Mouse (Mus musculus) left cerebral cortex, postnatal 36 days (tissue): ENCODE data around the gene Pdzd2. TPM values are rescaled to one million over a fixed set of nuclear protein-coding genes. Genes with fewer than 3 reads are reported as not detected.
A peak's percentile ranks its signal among the peaks of the same experiment; 100 is the strongest.

ENCODE experiments used
- DNase-seq, 2 experiments: peaks; one replicate each; pipeline ENCODE4 v3.0.0; 2021 to 2022; ENCODE audit warnings: low spot score in 2 of 2, mixed read lengths in 1 of 2
- intact Hi-C: fragments of 180-260 bp; cut with DNase I; formaldehyde crosslinking; loops from one replicate; pipeline ENCODE4 v1.15.1; 2025
- total RNA-seq, 2 experiments: library from RNA; stranded (reverse); gene quantifications; 2 replicates each; pipeline ENCODE4 v1.2.3; 2021

The Pdzd2 gene
- total RNA-seq, 2 experiments from 2014 or later = 63.7 to 94.1 TPM

- intact Hi-C loops = no loop called here
- no peak for DNase-seq
Measured at GRCm38 (mm10) chr15:12430670-12431069, 309.1 kb downstream of the Pdzd2 start.

GRCm38 (mm10) chr15:12429572-12430431, 309.9 kb downstream of the Pdzd2 start:
- DNase-seq = no peak
- intact Hi-C loops = no loop called here

GRCm38 (mm10) chr15:12427818-12428217, 311.9 kb downstream of the Pdzd2 start:
- no peak for DNase-seq
- intact Hi-C loops = no loop called here

GRCm38 (mm10) chr15:12426342-12426741, 313.4 kb downstream of the Pdzd2 start:
- intact Hi-C loops = no loop called here
- no peak for DNase-seq

- no peak for DNase-seq
- intact Hi-C loops = no loop called here
Measured at GRCm38 (mm10) chr15:12425049-12425627, 314.6 kb downstream of the Pdzd2 start.

GRCm38 (mm10) chr15:12424187-12424586, 315.5 kb downstream of the Pdzd2 start:
- intact Hi-C loops = no loop called here
- no peak for DNase-seq

GRCm38 (mm10) chr15:12420915-12421314, 318.8 kb downstream of the Pdzd2 start:
- intact Hi-C loops = no loop called here
- DNase-seq = no peak

GRCm38 (mm10) chr15:12420376-12420775, 319.3 kb downstream of the Pdzd2 start:
- DNase-seq = no peak
- intact Hi-C loops = no loop called here

GRCm38 (mm10) chr15:12419446-12419845, 320.3 kb downstream of the Pdzd2 start:
- intact Hi-C loops = no loop called here
- no peak for DNase-seq

GRCm38 (mm10) chr15:12415536-12416200, 324.1 kb downstream of the Pdzd2 start:
- DNase-seq = peak in 1 of 2 experiments; percentile 26
- intact Hi-C loops = no loop called here

- no peak for DNase-seq
- intact Hi-C loops = loop anchor here (5.0 kb wide), 1 partner anchor 148 kb away; no protein-coding TSS in a partner anchor
Measured at GRCm38 (mm10) chr15:12414696-12415095, 325.0 kb downstream of the Pdzd2 start.

GRCm38 (mm10) chr15:12408205-12408604, 331.5 kb downstream of the Pdzd2 start:
- intact Hi-C loops = no loop called here
- peak in 1 of 2 experiments; percentile 44 for DNase-seq

GRCm38 (mm10) chr15:12405592-12405991, 334.1 kb downstream of the Pdzd2 start:
- intact Hi-C loops = no loop called here
- no peak for DNase-seq

- intact Hi-C loops = no loop called here
- DNase-seq = no peak
Measured at GRCm38 (mm10) chr15:12397032-12397431, 342.7 kb downstream of the Pdzd2 start.

GRCm38 (mm10) chr15:12394758-12395157, 345.0 kb downstream of the Pdzd2 start:
- intact Hi-C loops = no loop called here
- no peak for DNase-seq

GRCm38 (mm10) chr15:12388726-12389489, 350.8 kb downstream of the Pdzd2 start:
- intact Hi-C loops = no loop called here
- no peak for DNase-seq

- DNase-seq = no peak
- intact Hi-C loops = no loop called here
Measured at GRCm38 (mm10) chr15:12384679-12385078, 355.0 kb downstream of the Pdzd2 start.

- intact Hi-C loops = no loop called here
- DNase-seq = no peak
Measured at GRCm38 (mm10) chr15:12380548-12380947, 359.2 kb downstream of the Pdzd2 start.

GRCm38 (mm10) chr15:12380057-12380456, 359.7 kb downstream of the Pdzd2 start:
- intact Hi-C loops = no loop called here
- DNase-seq = no peak

- no peak for DNase-seq
- intact Hi-C loops = no loop called here
Measured at GRCm38 (mm10) chr15:12377800-12378199, 361.9 kb downstream of the Pdzd2 start.
